Mouse (Mus musculus) intestine, postnatal 0 days (tissue): ENCODE results near the gene Frmd4b. TPM values are rescaled to one million over a fixed set of nuclear protein-coding genes. Genes with fewer than 3 reads are reported as not detected.

Experiments
- ATAC-seq: fragments of 200-750 bp; cut with Nextera tagmentation; 2 replicates; pipeline ENCODE4 v1.8.0; 2017; ENCODE audit warnings: mild to moderate bottlenecking, moderate TSS enrichment, moderate library complexity
- H3K27ac ChIP-seq: fragments of 300-500 bp; sonication (generic); 2 replicates; pipeline ENCODE4 v1.5.1; 2014; ENCODE audit warnings: mild to moderate bottlenecking, low read depth, low read length, moderate library complexity
- H3K27me3 ChIP-seq: fragments of 300-500 bp; sonication (generic); replicated peaks from 2 replicates; pipeline ENCODE4 v1.6.1; 2014; ENCODE audit warnings: low read length, mixed read lengths; ENCODE audit not compliant: control insufficient read depth, insufficient read depth
- H3K36me3 ChIP-seq: fragments of 300-500 bp; sonication (generic); 2 replicates; pipeline ENCODE4 v1.6.1; 2014; ENCODE audit warnings: mild to moderate bottlenecking, moderate library complexity; ENCODE audit not compliant: control insufficient read depth, insufficient read depth
- H3K4me1 ChIP-seq: fragments of 300-500 bp; sonication (generic); replicated peaks from 2 replicates; pipeline ENCODE4 v1.6.1; 2014; ENCODE audit warnings: antibody characterized with exemption, low read length, mixed read lengths; ENCODE audit not compliant: control insufficient read depth, insufficient read depth
- H3K4me2 ChIP-seq: fragments of 300-500 bp; sonication (generic); replicated peaks from 2 replicates; pipeline ENCODE4 v1.6.1; 2014; ENCODE audit warnings: low read depth, mild to moderate bottlenecking, moderate library complexity
- H3K4me3 ChIP-seq: fragments of 300-500 bp; sonication (generic); 2 replicates; pipeline ENCODE4 v1.5.1; 2014; ENCODE audit warnings: low read depth, low read length
- H3K9ac ChIP-seq: fragments of 300-500 bp; sonication (generic); 2 replicates; pipeline ENCODE4 v1.6.1; 2014; ENCODE audit warnings: mild to moderate bottlenecking, low read depth, low read length
- H3K9me3 ChIP-seq: fragments of 300-500 bp; sonication (generic); 2 replicates; pipeline ENCODE4 v1.6.1; 2016; ENCODE audit warnings: mixed run types; ENCODE audit not compliant: control insufficient read depth
- CTCF ChIP-seq: sonication (generic); IDR thresholded peaks from 2 replicates; pipeline ENCODE4 v1.5.1; 2016; ENCODE audit warnings: low read depth, mild to moderate bottlenecking, control low read depth, antibody characterized with exemption, moderate library complexity
- WGBS: fragments of 180-500 bp; shearing (Covaris S2); extraction: QIAGEN DNeasy Blood & Tissue Kit; methylation state at CpG from one replicate; pipeline ENCODE4 v1.1.7; 2014; 5-methylcytosine and 5-hydroxymethylcytosine counted together
- polyA plus RNA-seq: library from polyadenylated mRNA; unstranded; fragments of >200 nt; fragmentation: Nextera tagmentation; extraction: Ambion mirVana; gene quantifications from 2 replicates; pipeline ENCODE4 v1.2.1, GENCODE M21; 2015

Gene Frmd4b
- polyA plus RNA-seq, 1 experiment from 2014 or later = 5.1 TPM

DNA sequence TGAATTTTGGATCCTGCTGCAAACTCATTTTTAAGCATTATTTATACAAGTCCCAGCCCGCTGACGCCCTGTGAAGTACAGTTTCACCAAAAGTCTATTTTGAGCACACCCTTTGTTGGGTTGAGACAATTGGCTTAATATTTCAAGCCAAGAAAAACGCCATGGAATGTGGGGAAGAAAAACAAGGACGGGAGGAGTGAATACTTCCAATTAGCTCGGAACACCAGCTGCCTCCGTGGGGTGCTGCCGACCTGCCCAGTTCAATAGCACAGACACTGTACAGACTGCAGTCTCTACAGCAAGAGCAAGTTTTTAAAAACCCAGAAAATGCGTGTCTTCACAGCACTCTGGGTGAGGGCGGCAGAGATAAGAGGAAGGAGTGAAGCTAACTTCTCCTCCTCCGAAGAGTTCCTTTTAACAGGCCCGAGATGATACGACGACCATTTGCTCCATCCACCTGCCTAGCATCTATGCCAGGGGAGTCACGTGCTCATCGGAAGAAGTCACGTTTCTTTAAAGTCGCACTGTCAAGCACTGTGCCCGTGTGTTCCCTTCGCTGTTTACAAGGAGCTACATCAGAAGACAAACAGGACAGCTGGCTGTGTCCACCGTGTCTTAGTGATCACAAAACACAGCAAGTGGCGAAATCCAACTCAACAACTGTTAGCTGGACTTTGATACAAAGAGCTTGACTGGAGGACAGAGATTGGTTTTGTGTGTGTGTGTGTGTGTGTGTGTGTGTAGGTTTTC, 326.0 kb downstream of the Frmd4b start:
- no peak for TF ChIP-seq CTCF
- Histone ChIP-seq H3K9ac (no peak overlapping the region), H3K9me3 (no peaks in the 10 kb centered on the region), H3K27ac (0 out of 2 replicates have a peak overlapping the region, but pooled peaks have one; percentile 50), H3K4me1 (peaks cover 9% of the 10 kb centered on the region), H3K36me3 (peaks cover 28% of the 10 kb centered on the region), H3K4me3 (no peak overlapping the region), H3K4me2 (no peak overlapping the region), H3K27me3 (no peaks in the 10 kb centered on the region)
- ATAC-seq = no peak
- 77% methylated on average over 21 of the region's 21 CpGs for WGBS

DNA sequence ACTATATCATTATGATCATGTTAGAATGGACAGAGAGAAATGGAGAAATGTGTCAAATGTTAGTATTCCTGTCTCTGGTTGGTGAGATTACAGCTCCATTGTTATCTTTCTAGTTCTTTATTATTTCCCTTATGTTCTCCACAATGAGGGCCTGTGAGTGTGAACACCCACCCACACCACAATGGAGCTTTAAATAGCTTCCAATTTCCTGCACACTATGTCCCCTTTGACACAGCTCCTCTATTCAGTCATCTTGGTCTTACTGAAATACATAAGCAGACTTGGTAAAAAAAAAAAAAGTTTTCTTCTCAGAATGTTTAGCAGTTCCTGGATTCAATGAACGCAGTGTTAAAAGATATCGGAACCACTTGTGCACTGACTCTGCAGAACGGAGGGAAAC, 326.7 kb downstream of the Frmd4b start:
- H3K4me3 ChIP-seq = no peak overlapping the region
- no peak for TF ChIP-seq CTCF
- H3K27me3 ChIP-seq = no peaks in the 10 kb centered on the region
- H3K9me3 ChIP-seq = no peaks in the 10 kb centered on the region
- H3K4me2 ChIP-seq = no peak overlapping the region
- no peak overlapping the region for H3K9ac ChIP-seq
- H3K36me3 ChIP-seq = peaks cover 22% of the 10 kb centered on the region
- H3K27ac ChIP-seq = no peak overlapping the region
- 75% methylated on average over 3 of the region's 3 CpGs for WGBS
- peaks cover 9% of the 10 kb centered on the region for H3K4me1 ChIP-seq
- ATAC-seq = no peak

- H3K9me3 ChIP-seq = no peaks in the 10 kb centered on the region
- no peak overlapping the region for H3K27ac ChIP-seq
- no peak overlapping the region for H3K4me3 ChIP-seq
- no peak for ATAC-seq
- peaks cover 9% of the 10 kb centered on the region; the same call in 1 of the 2 replicates for H3K4me1 ChIP-seq
- no peak overlapping the region for H3K4me2 ChIP-seq
- no peaks in the 10 kb centered on the region for H3K27me3 ChIP-seq
- H3K9ac ChIP-seq = no peak overlapping the region
- WGBS = 87% methylated on average over 4 of the region's 4 CpGs
- peaks cover 17% of the 10 kb centered on the region for H3K36me3 ChIP-seq
- TF ChIP-seq CTCF = no peak
Measured at GRCm38 (mm10) chr6:97289838-97290237, 327.5 kb downstream of the Frmd4b start.

GRCm38 (mm10) chr6:97289316-97289820, 328.0 kb downstream of the Frmd4b start:
- Histone ChIP-seq H3K9me3 (no peaks in the 10 kb centered on the region), H3K9ac (no peak overlapping the region), H3K36me3 (peaks cover 17% of the 10 kb centered on the region), H3K4me1 (peaks cover 5% of the 10 kb centered on the region; the same call in 1 of the 2 replicates), H3K27me3 (no peaks in the 10 kb centered on the region), H3K4me3 (no peak overlapping the region), H3K27ac (peak overlapping the region; percentile 36; the same call in 1 of the 2 replicates), H3K4me2 (0 out of 2 replicates have a peak overlapping the region, but pooled peaks have one; percentile 1)
- TF ChIP-seq CTCF = no peak
- no peak for ATAC-seq
- 41% methylated on average over 10 of the region's 10 CpGs for WGBS

DNA sequence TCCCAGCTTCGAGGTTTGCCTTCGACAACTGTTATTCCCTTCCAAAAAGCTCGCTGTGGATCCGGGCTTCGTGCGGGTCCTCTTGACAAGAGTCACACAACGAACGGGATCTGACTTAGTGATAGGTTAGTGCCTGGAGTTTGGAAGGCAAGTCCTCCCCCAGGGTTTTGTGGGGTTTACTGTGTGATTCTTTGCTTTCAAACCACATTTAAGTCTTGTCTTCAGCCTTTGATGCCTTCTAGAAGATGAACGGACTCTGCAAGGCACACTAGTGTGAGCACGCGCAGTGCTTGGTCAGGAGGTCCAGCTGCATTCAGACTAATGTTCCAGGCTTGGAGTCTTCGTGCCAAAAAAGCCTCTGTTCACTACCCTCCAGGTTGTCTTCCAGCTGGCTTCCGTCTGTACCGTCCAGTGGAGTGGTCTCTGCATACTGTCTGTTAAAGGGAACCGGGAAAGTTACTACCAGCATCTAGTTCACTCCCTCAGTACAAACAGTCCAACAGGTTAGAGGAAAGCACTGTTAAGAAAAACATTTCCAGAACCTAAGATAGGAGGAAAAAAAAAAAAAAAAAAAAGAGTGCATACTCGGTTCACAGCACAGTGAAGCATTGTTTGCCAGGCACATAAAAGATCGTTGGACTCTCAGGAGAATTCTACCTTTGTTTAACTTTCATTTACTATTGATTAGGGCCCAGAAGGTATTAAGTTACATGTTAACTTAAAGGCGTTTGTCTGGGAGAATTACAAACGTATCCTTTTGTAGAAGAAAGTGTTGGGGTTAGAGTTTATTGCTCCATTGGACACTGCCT, 329.1 kb downstream of the Frmd4b start:
- no peak overlapping the region; the same call in 1 of the 2 replicates for H3K4me2 ChIP-seq
- H3K9ac ChIP-seq = no peak overlapping the region
- H3K27ac ChIP-seq = peak overlapping the region; percentile 54
- no peaks in the 10 kb centered on the region for H3K27me3 ChIP-seq
- ATAC-seq = peak; percentile 82
- TF ChIP-seq CTCF = no peak
- 53% methylated on average over 19 of the region's 19 CpGs for WGBS
- no peaks in the 10 kb centered on the region for H3K9me3 ChIP-seq
- peaks cover 5% of the 10 kb centered on the region; the same call in 1 of the 2 replicates for H3K4me1 ChIP-seq
- peaks cover 17% of the 10 kb centered on the region for H3K36me3 ChIP-seq
- H3K4me3 ChIP-seq = no peak overlapping the region

- TF ChIP-seq CTCF = no peak
- Histone ChIP-seq H3K36me3 (peaks cover 9% of the 10 kb centered on the region; the same call in 1 of the 2 replicates), H3K27me3 (no peaks in the 10 kb centered on the region), H3K9ac (no peak overlapping the region), H3K4me2 (no peak overlapping the region), H3K4me1 (peaks cover 5% of the 10 kb centered on the region; the same call in 1 of the 2 replicates), H3K4me3 (no peak overlapping the region), H3K27ac (no peak overlapping the region), H3K9me3 (no peaks in the 10 kb centered on the region)
- ATAC-seq = no peak
- 92% methylated on average over 5 of the region's 5 CpGs for whole genome bisulfite sequencing
Measured at GRCm38 (mm10) chr6:97286332-97286731, 331.0 kb downstream of the Frmd4b start.
